Mouse (Mus musculus) splenic B cell, adult 2 months (primary cell): ENCODE data around the gene Hic1.

Source experiments
- DNase-seq: peaks from one replicate; pipeline ENCODE4 v3.0.0-alpha.2; 2011; ENCODE audit warnings: low read depth, low spot score
- H3K27me3 ChIP-seq: 2 replicates; pipeline ENCODE4 v1.6.1; 2012; ENCODE audit warnings: mild to moderate bottlenecking, low read length, moderate library complexity, mixed read lengths; ENCODE audit not compliant: control insufficient read depth, poor library complexity, insufficient read depth, severe bottlenecking
- H3K36me3 ChIP-seq: 2 replicates; pipeline ENCODE4 v1.6.1; 2012; ENCODE audit warnings: mild to moderate bottlenecking, low read length, moderate library complexity, mixed read lengths; ENCODE audit not compliant: control insufficient read depth, poor library complexity, insufficient read depth, severe bottlenecking

The Hic1 gene

DNA sequence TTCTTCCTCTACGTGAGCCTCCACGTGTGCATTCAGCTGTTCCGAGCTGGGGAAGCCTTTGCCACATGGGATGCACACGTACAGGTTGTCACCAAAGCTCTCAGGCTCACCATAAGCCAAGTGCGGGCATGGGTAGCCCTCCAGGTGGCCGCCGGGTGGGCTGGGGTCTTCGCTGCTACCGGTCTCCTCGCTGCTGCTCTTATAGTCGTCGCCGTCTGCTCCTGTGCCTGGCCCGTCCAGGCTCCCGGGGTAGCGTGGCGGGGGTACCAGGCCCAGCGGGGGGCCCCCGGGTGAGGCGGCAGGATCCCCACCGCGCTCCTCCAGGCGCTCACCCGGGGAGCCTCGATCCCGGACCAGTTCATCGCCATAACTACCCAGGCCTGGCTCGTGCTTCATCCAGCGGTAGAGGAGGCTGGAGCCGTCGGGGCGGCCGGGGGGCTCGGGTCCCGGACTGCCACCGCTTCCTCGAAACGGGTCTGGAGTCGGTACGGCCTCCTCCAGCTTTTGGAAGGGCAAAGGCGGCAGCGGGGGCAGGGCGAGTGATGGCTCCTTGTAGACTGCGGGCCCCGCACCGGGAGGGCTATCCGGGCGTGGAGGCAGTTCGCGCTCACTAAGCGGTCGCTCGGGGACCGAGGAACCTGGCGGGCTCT, 3.0 kb downstream of the Hic1 start:
- 0 out of 2 replicates have a peak, but pooled peaks cover 3% of the 10 kb centered on the region for H3K27me3 ChIP-seq
- no peak for DNase-seq
- H3K36me3 ChIP-seq = peaks cover 4% of the 10 kb centered on the region; the same call in 1 of the 2 replicates

- peaks cover 4% of the 10 kb centered on the region; the same call in 1 of the 2 replicates for H3K36me3 ChIP-seq
- peak; percentile 88 for DNase-seq
These were observed 3.7 kb downstream of the Hic1 start for GRCm38 (mm10) chr11:75165441-75166192.

DNA sequence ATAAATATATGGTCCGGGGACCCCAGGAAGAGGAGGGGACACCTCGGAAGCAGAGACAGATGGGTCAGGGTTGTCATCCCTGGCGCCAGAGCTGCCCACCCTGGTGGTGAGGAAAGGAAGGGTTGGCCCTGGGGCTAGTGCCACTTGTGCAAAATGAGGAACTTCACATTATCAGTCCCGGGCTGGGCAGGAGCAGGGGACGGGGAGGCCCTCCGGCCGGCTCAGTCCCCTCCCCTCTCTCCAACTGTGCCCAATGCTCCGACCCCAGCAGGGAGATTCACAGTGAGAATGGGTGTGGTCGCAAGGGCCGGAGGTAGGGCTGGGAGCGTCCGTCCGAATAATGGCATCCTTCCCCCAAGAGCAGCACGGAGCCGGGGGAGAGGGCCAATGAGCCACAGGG, 4.6 kb downstream of the Hic1 start:
- Histone ChIP-seq H3K27me3 (0 out of 2 replicates have a peak, but pooled peaks cover 3% of the 10 kb centered on the region), H3K36me3 (peaks cover 4% of the 10 kb centered on the region; the same call in 1 of the 2 replicates)
- DNase-seq = peak; percentile 48

More at GRCm38 (mm10) chr11:75165441-75166192, 3.7 kb downstream of the Hic1 start:
- H3K27me3 ChIP-seq = 0 out of 2 replicates have a peak, but pooled peaks cover 3% of the 10 kb centered on the region

GRCm38 (mm10) chr11:75164051-75164450, 5.3 kb downstream of the Hic1 start:
- 0 out of 2 replicates have a peak, but pooled peaks cover 3% of the 10 kb centered on the region for H3K27me3 ChIP-seq

GRCm38 (mm10) chr11:75163379-75163778, 5.9 kb downstream of the Hic1 start:
- Histone ChIP-seq H3K27me3 (0 out of 2 replicates have a peak, but pooled peaks cover 3% of the 10 kb centered on the region), H3K36me3 (peaks cover 4% of the 10 kb centered on the region; the same call in 1 of the 2 replicates)
- no peak for DNase-seq

More at GRCm38 (mm10) chr11:75164051-75164450, 5.3 kb downstream of the Hic1 start:
- H3K36me3 ChIP-seq = peaks cover 4% of the 10 kb centered on the region; the same call in 1 of the 2 replicates
- DNase-seq = no peak

DNA sequence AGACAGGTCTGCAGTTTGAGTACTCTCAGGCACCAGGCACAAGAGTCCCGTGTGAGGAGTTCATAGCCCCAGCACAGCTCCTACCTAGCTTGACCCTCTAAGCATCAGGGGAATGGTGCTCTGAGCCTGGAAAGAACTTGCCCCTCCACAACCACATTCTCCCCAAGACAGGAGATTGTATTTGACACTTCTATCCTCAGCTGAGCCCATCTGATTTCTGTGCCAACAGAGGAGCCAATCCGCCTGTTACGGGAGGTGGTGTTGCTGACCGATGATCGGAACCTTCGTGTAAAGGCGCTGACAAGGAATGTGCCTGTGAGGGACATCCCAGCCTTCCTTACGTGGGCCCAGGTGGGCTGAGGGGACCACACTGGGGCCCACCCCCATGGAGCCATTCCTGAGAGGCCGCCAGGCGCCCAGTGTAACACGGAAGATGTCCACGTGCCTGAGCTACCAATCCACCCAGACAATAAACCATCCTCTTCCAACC, 6.7 kb downstream of the Hic1 start:
- no peak for DNase-seq

DNA sequence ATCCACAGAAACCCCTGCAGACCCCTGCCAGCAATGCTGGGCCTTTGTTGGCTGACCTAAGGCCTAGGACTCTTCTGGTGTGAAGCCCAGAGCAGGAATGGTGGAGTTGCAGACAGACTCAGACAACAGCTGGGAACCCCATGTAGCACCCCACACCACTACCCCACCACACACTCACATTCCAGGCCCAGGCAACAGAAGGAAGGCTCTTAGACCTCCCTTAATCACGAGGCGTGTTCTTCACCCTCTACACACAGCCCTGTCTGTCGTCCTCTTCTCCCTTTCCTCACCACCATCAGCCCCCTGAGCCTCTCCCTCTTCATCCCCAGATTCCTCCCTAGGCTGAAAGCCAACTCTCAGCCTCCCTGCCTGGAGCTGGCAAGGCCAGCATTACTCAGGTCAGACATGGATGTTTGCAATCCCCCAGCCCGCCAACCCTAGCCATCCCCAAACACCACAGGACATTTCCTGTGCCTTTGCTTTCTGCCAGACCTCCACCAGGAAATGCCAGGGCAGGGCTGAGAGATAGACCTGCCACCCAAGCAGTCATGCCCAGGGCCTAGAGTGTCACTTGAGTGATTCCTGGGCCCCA, 7.8 kb downstream of the Hic1 start:
- Histone ChIP-seq H3K27me3 (0 out of 2 replicates have a peak, but pooled peaks cover 3% of the 10 kb centered on the region), H3K36me3 (peaks cover 4% of the 10 kb centered on the region; the same call in 1 of the 2 replicates)
- DNase-seq = no peak

More for the DNA sequence above, 6.7 kb downstream of the Hic1 start:
- Histone ChIP-seq H3K27me3 (0 out of 2 replicates have a peak, but pooled peaks cover 3% of the 10 kb centered on the region), H3K36me3 (peaks cover 4% of the 10 kb centered on the region; the same call in 1 of the 2 replicates)

GRCm38 (mm10) chr11:75160954-75161353, 8.4 kb downstream of the Hic1 start:
- DNase-seq = no peak
- Histone ChIP-seq H3K36me3 (peaks cover 4% of the 10 kb centered on the region; the same call in 1 of the 2 replicates), H3K27me3 (0 out of 2 replicates have a peak, but pooled peaks cover under 1% of the 10 kb centered on the region)

DNA sequence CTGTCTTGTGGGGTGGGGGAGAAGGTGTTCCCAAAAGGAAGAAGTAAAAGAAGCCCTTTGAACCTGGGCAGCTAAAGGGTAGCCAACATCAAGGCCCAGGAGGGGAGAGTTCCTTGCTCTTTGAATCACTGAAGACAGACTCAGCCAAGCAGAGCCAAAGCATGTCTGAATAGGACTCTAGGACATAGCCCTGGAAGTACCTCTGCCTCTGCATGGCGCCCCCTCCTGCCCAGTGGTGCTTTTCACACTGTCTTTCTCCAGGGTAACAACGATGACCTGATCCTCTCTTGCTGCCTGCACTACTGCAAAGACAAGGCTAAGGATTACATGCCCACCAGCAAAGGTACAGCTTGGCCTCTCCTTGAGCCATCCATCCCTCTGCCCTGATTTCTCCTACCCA, 9.8 kb downstream of the Hic1 start:
- peak; percentile 32 for DNase-seq

GRCm38 (mm10) chr11:75158432-75158831, 10.9 kb downstream of the Hic1 start:
- H3K36me3 ChIP-seq = peaks cover 3% of the 10 kb centered on the region; the same call in 1 of the 2 replicates
- H3K27me3 ChIP-seq = no peaks in the 10 kb centered on the region
- DNase-seq = no peak

More for the DNA sequence above, 9.8 kb downstream of the Hic1 start:
- Histone ChIP-seq H3K27me3 (no peaks in the 10 kb centered on the region), H3K36me3 (peaks cover 4% of the 10 kb centered on the region; the same call in 1 of the 2 replicates)

- Histone ChIP-seq H3K36me3 (peaks cover under 1% of the 10 kb centered on the region; the same call in 1 of the 2 replicates), H3K27me3 (no peaks in the 10 kb centered on the region)
- no peak for DNase-seq
These were observed 11.4 kb downstream of the Hic1 start for GRCm38 (mm10) chr11:75157901-75158300.

- Histone ChIP-seq H3K36me3 (no peaks in the 10 kb centered on the region; the same call in 1 of the 2 replicates), H3K27me3 (no peaks in the 10 kb centered on the region)
- no peak for DNase-seq
These were observed 12.3 kb downstream of the Hic1 start for GRCm38 (mm10) chr11:75157037-75157436.

- DNase-seq = no peak
- Histone ChIP-seq H3K27me3 (no peaks in the 10 kb centered on the region), H3K36me3 (no peaks in the 10 kb centered on the region; the same call in 1 of the 2 replicates)
These were observed 12.9 kb downstream of the Hic1 start for GRCm38 (mm10) chr11:75156416-75156815.

DNA sequence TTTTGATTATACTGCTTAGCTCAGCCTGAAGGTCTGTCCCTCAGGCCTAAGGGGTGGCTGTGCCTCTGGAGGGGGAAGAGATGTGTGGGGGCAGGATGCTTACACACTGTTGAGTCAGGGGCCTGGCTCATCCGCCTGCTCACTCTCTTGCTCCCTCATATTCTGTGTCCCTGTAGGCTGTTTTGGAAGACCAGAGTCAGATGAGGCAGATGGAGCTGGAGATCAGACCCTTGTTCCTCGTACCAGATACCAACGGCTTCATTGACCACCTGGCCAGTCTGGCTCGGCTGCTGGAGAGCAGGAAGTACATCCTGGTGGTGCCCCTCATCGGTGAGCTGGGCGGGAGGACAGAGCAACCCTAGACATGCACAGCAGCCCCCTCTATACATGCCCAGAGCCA, 13.3 kb downstream of the Hic1 start:
- no peak for DNase-seq
- H3K36me3 ChIP-seq = no peaks in the 10 kb centered on the region; the same call in 1 of the 2 replicates
- no peaks in the 10 kb centered on the region for H3K27me3 ChIP-seq
